Mouse (Mus musculus): Measurements from ENCODE around the gene Kel. TPM values are rescaled to one million over a fixed set of nuclear protein-coding genes. Genes with fewer than 3 reads are reported as not detected.

Kel gene
- polyA plus RNA-seq, 1 experiment from 2014 or later, result 5.7 TPM

DNA sequence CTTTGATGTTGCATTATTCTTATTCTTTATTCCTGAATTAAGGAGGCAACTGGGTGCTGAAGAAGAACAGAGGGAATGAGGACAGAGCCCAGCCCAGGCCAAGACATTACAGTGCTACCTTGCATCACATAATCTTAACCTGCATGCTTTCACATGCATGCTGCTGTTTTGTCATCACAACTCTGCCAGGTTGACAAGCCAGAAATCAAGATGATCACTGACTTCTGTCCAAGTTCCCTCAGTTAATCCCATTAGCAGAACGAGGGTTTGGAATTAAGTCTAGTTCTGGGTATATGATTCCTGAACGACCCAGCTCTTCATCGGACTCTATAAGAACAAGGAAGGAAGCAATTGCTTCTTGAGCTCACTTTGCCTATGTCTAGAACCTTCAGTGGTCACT, 57.9 kb downstream of the Kel start:
- Histone ChIP-seq H3K9ac (replicated peaks) (no peak overlapping the region), H3K4me2 (no peak overlapping the region), H3K4me1 (replicated peaks) (no peaks in the 10 kb centered on the region), H3K27me3 (no peaks in the 10 kb centered on the region), H3K4me3 (replicated peaks) (no peak overlapping the region), H3K9me3 (no peaks in the 10 kb centered on the region), H3K36me3 (no peaks in the 10 kb centered on the region), H3K27ac (no peak overlapping the region)
- WGBS, result 93% methylated on average over 3 of the region's 3 CpGs
- ATAC-seq (ENCODE audit: insufficient number of reproducible peaks, insufficient read depth, low FRiP score, low TSS enrichment, low read depth), result no peak

- Histone ChIP-seq H3K27me3 (no peaks in the 10 kb centered on the region), H3K9ac (replicated peaks) (no peak overlapping the region), H3K4me1 (replicated peaks) (no peaks in the 10 kb centered on the region), H3K9me3 (no peaks in the 10 kb centered on the region), H3K36me3 (no peaks in the 10 kb centered on the region), H3K27ac (no peak overlapping the region), H3K4me2 (no peak overlapping the region), H3K4me3 (replicated peaks) (no peak overlapping the region)
- WGBS, result 93% methylated on average over 3 of the region's 3 CpGs
- no peak for ATAC-seq (ENCODE audit: insufficient number of reproducible peaks, insufficient read depth, low FRiP score, low TSS enrichment, low read depth)
These were observed 60.9 kb downstream of the Kel start for GRCm38 (mm10) chr6:41643227-41643626.

DNA sequence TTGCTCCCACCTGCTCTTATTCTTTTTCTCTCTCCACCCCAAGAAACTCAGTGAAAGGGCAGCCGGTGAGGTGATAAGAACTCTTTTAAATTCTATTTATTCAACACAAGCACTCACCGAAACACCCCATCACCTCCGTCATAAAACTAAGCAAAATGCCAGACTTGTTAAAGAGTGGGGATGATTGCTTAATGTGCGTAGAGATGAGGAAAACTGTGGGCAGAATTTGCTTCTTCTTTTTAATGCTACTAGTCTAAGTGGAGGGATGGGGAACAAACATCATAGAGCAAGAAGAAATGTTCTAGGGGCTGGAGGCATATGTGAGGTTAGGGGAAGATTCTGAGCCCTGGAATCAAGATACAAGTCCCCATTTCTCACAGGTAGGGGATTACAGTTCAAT, 61.4 kb downstream of the Kel start:
- Histone ChIP-seq H3K36me3 (no peaks in the 10 kb centered on the region), H3K9ac (replicated peaks) (no peak overlapping the region), H3K4me1 (replicated peaks) (no peaks in the 10 kb centered on the region), H3K4me3 (replicated peaks) (no peak overlapping the region), H3K4me2 (no peak overlapping the region), H3K27me3 (no peaks in the 10 kb centered on the region), H3K9me3 (no peaks in the 10 kb centered on the region), H3K27ac (no peak overlapping the region)
- WGBS, result 85% methylated on average over 4 of the region's 4 CpGs
- ATAC-seq (ENCODE audit: insufficient number of reproducible peaks, insufficient read depth, low FRiP score, low TSS enrichment, low read depth), result no peak

DNA sequence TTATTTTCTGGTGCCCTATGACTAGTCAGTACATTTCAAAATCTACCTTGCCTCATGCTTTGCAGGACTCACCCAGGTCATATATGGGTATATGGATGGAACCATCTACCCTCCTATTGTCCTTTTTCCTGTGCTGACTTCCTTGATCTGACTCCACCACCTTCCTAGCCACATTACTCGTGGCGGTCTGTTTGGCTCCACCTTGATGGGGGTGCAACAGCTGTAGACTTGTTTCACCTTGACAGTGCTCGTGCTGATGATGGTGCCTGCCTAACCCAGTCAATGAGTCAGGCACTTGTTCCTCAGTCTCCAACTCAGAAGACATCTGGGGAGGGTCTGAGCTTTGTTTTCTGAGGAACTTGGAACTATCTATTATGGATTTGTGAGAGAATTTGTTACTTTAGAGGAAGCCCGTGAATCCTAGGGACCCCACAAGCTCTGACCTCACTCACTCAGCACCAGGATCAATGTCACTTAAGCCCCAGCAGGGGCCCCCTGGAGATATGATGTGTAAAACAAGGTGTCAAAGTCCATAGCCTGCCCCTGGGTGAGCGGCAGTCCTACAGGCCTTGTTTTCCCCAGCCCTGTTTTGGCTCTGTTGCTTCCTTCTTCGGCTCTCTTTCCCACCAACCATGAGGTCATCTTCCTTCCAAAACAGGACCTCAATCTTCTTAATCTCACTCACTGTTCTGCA, 62.8 kb downstream of the Kel start:
- Histone ChIP-seq H3K36me3 (no peaks in the 10 kb centered on the region), H3K9me3 (no peaks in the 10 kb centered on the region), H3K4me1 (replicated peaks) (no peaks in the 10 kb centered on the region), H3K27ac (no peak overlapping the region), H3K4me2 (no peak overlapping the region), H3K4me3 (replicated peaks) (no peak overlapping the region), H3K9ac (replicated peaks) (no peak overlapping the region), H3K27me3 (no peaks in the 10 kb centered on the region)
- no peak for ATAC-seq (ENCODE audit: insufficient number of reproducible peaks, insufficient read depth, low FRiP score, low TSS enrichment, low read depth)
- 74% methylated on average over 6 of the region's 6 CpGs for WGBS

DNA sequence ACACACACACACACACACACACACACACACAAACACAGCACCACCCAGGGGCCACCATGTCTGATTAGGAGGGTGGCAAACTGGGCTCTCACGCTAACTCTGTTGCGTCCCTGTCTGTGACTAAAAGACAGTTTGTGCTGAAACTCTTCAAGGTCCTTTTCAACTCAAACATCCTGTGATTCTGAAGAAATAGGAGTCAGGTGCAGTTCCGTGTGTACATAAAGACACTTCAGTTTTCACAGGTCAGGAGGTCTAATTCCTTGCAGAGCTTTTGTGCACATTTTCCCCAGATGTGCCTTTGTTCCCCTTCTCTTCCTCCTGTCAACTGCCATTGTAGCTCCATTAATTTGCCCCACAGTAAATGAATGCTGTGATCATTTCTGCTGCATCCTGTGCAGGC, 63.7 kb downstream of the Kel start:
- Histone ChIP-seq H3K4me3 (replicated peaks) (no peak overlapping the region), H3K27me3 (no peaks in the 10 kb centered on the region), H3K27ac (no peak overlapping the region), H3K9ac (replicated peaks) (no peak overlapping the region), H3K9me3 (no peaks in the 10 kb centered on the region), H3K4me1 (replicated peaks) (no peaks in the 10 kb centered on the region), H3K36me3 (no peaks in the 10 kb centered on the region), H3K4me2 (no peak overlapping the region)
- ATAC-seq (ENCODE audit: insufficient number of reproducible peaks, insufficient read depth, low FRiP score, low TSS enrichment, low read depth), result no peak
- WGBS, result 56% methylated on average over 3 of the region's 3 CpGs

GRCm38 (mm10) chr6:41637927-41638506, 66.1 kb downstream of the Kel start:
- H3K36me3 ChIP-seq, result no peaks in the 10 kb centered on the region
- no peak overlapping the region for H3K4me3 ChIP-seq (replicated peaks)
- no peak overlapping the region for H3K9ac ChIP-seq (replicated peaks)
- H3K27me3 ChIP-seq, result no peaks in the 10 kb centered on the region
- no peaks in the 10 kb centered on the region for H3K4me1 ChIP-seq (replicated peaks)
- no peak overlapping the region for H3K27ac ChIP-seq
- no peaks in the 10 kb centered on the region for H3K9me3 ChIP-seq
- no peak overlapping the region for H3K4me2 ChIP-seq
- no peak for ATAC-seq (ENCODE audit: insufficient number of reproducible peaks, insufficient read depth, low FRiP score, low TSS enrichment, low read depth)
- 78% methylated on average over 6 of the region's 6 CpGs for WGBS

- WGBS, result 24% methylated on average over 1 of the region's 1 CpGs
- H3K9ac ChIP-seq (replicated peaks), result no peak overlapping the region
- H3K27ac ChIP-seq, result no peak overlapping the region
- ATAC-seq (ENCODE audit: insufficient number of reproducible peaks, insufficient read depth, low FRiP score, low TSS enrichment, low read depth), result no peak
- H3K36me3 ChIP-seq, result no peaks in the 10 kb centered on the region
- H3K4me1 ChIP-seq (replicated peaks), result no peaks in the 10 kb centered on the region
- no peaks in the 10 kb centered on the region for H3K27me3 ChIP-seq
- no peaks in the 10 kb centered on the region for H3K9me3 ChIP-seq
- H3K4me2 ChIP-seq, result no peak overlapping the region
- no peak overlapping the region for H3K4me3 ChIP-seq (replicated peaks)
These were observed 66.7 kb downstream of the Kel start for GRCm38 (mm10) chr6:41637393-41637792.

Other genes with a start within 250 kb of the Kel start
- gene Prss1, start 245.4 kb downstream of the Kel start, polyA plus RNA-seq (2016; fragmentation: Nextera tagmentation; extraction: Ambion mirVana), result not detected in 2 replicates
- not detected in 2 replicates for gene Prss2, start 182.6 kb downstream of the Kel start, polyA plus RNA-seq (2016; fragmentation: Nextera tagmentation; extraction: Ambion mirVana)
- gene Ephb6, start 98.9 kb downstream of the Kel start, polyA plus RNA-seq (2016; fragmentation: Nextera tagmentation; extraction: Ambion mirVana), result 20.2 and 26.2 TPM in 2 replicates
- gene Trpv6, start 67.9 kb downstream of the Kel start, polyA plus RNA-seq (2016; fragmentation: Nextera tagmentation; extraction: Ambion mirVana), result 0.36 and 0.51 TPM in 2 replicates
- not detected in 2 replicates for gene Trpv5, start 23.6 kb downstream of the Kel start, polyA plus RNA-seq (2016; fragmentation: Nextera tagmentation; extraction: Ambion mirVana)
- gene Llcfc1, start 19.9 kb downstream of the Kel start, polyA plus RNA-seq (2016; fragmentation: Nextera tagmentation; extraction: Ambion mirVana), result not detected in 2 replicates
- not detected in 2 replicates for gene Olfr459, start 70.8 kb upstream of the Kel start, polyA plus RNA-seq (2016; fragmentation: Nextera tagmentation; extraction: Ambion mirVana)
- gene Pip, start 143.2 kb upstream of the Kel start, polyA plus RNA-seq (2016; fragmentation: Nextera tagmentation; extraction: Ambion mirVana), result not detected in 2 replicates
- gene Sval2, start 148.7 kb upstream of the Kel start, polyA plus RNA-seq (2016; fragmentation: Nextera tagmentation; extraction: Ambion mirVana), result not detected in 2 replicates
- not detected in 2 replicates for gene Sval1, start 247.3 kb upstream of the Kel start, polyA plus RNA-seq (2016; fragmentation: Nextera tagmentation; extraction: Ambion mirVana)